Mouse (Mus musculus) embryonic facial prominence, embryonic 10.5 days (tissue): ENCODE data around the gene Olfr1396. TPM values are rescaled to one million over a fixed set of nuclear protein-coding genes. Genes with fewer than 3 reads are reported as not detected.

Experiments used
- DNase-seq: peaks from one replicate; pipeline ENCODE4 v3.0.0-alpha.2; 2017; ENCODE audit warnings: low spot score
- H3K27ac ChIP-seq: fragments of 300-500 bp; sonication (generic); replicated peaks from 2 replicates; pipeline ENCODE4 v1.5.1; 2016; ENCODE audit warnings: mild to moderate bottlenecking
- H3K27me3 ChIP-seq: fragments of 300-500 bp; sonication (generic); replicated peaks from 2 replicates; pipeline ENCODE4 v1.6.1; 2016; ENCODE audit warnings: low read depth, mild to moderate bottlenecking; ENCODE audit not compliant: poor library complexity, severe bottlenecking
- H3K36me3 ChIP-seq: fragments of 300-500 bp; sonication (generic); replicated peaks from 2 replicates; pipeline ENCODE4 v1.6.1; 2016; ENCODE audit warnings: mild to moderate bottlenecking, moderate library complexity
- H3K4me1 ChIP-seq: fragments of 300-500 bp; sonication (generic); 2 replicates; pipeline ENCODE4 v1.6.1; 2016
- H3K4me3 ChIP-seq: fragments of 300-500 bp; sonication (generic); 2 replicates; pipeline ENCODE4 v1.5.1; 2016; ENCODE audit warnings: mild to moderate bottlenecking, moderate library complexity
- H3K9me3 ChIP-seq: fragments of 300-500 bp; sonication (generic); 2 replicates; pipeline ENCODE4 v1.6.1; 2016; ENCODE audit warnings: mild to moderate bottlenecking
- WGBS: fragments of 180-500 bp; shearing (Covaris S2); methylation state at CpG from one replicate; pipeline ENCODE4 v1.1.7; 2016; 5-methylcytosine and 5-hydroxymethylcytosine counted together
- polyA plus RNA-seq: library from polyadenylated mRNA; unstranded; fragments of >200 nt; fragmentation: Nextera tagmentation; extraction: Ambion mirVana; gene quantifications from 2 replicates; pipeline ENCODE4 v1.2.1, GENCODE M21; 2016

Gene Olfr1396
- polyA plus RNA-seq, 1 experiment from 2014 or later: not detected

GRCm38 (mm10) chr11:49103047-49103693 is 11.5 kb downstream of the Olfr1396 start:
- Histone ChIP-seq H3K27ac (0 out of 2 replicates have a peak overlapping the region, but pooled peaks have one; percentile 11), H3K36me3 (no peaks in the 10 kb centered on the region), H3K27me3 (no peaks in the 10 kb centered on the region), H3K4me1 (peaks cover 8% of the 10 kb centered on the region; the same call in 1 of the 2 replicates), H3K9me3 (no peaks in the 10 kb centered on the region), H3K4me3 (no peak overlapping the region)
- WGBS: 20% methylated on average over 8 of the region's 8 CpGs
- DNase-seq: peak; percentile 87

GRCm38 (mm10) chr11:49101500-49101899 is 13.2 kb downstream of the Olfr1396 start:
- no peak overlapping the region for H3K27ac ChIP-seq
- H3K4me3 ChIP-seq: no peak overlapping the region
- H3K36me3 ChIP-seq: no peaks in the 10 kb centered on the region
- H3K27me3 ChIP-seq: no peaks in the 10 kb centered on the region
- H3K9me3 ChIP-seq: no peaks in the 10 kb centered on the region
- H3K4me1 ChIP-seq: peaks cover 8% of the 10 kb centered on the region; the same call in 1 of the 2 replicates
- DNase-seq: no peak
- WGBS: 47% methylated on average over 5 of the region's 5 CpGs

- Histone ChIP-seq H3K4me3 (no peak overlapping the region), H3K4me1 (peaks cover 8% of the 10 kb centered on the region; the same call in 1 of the 2 replicates), H3K27ac (no peak overlapping the region), H3K36me3 (no peaks in the 10 kb centered on the region), H3K27me3 (no peaks in the 10 kb centered on the region), H3K9me3 (no peaks in the 10 kb centered on the region)
- DNase-seq: no peak
- 85% methylated on average over 3 of the region's 3 CpGs for WGBS
Measured at GRCm38 (mm10) chr11:49100409-49100808, 14.3 kb downstream of the Olfr1396 start.

GRCm38 (mm10) chr11:49095367-49095766 is 19.3 kb downstream of the Olfr1396 start:
- no peaks in the 10 kb centered on the region for H3K27me3 ChIP-seq

GRCm38 (mm10) chr11:49093861-49094660 is 20.6 kb downstream of the Olfr1396 start:
- WGBS: 90% methylated on average over 6 of the region's 6 CpGs
- H3K4me1 ChIP-seq: no peaks in the 10 kb centered on the region
- H3K27me3 ChIP-seq: no peaks in the 10 kb centered on the region
- no peak overlapping the region for H3K27ac ChIP-seq
- no peaks in the 10 kb centered on the region for H3K9me3 ChIP-seq
- H3K4me3 ChIP-seq: no peak overlapping the region
- H3K36me3 ChIP-seq: no peaks in the 10 kb centered on the region
- DNase-seq: no peak

More at GRCm38 (mm10) chr11:49095367-49095766, 19.3 kb downstream of the Olfr1396 start:
- Histone ChIP-seq H3K36me3 (no peaks in the 10 kb centered on the region), H3K9me3 (no peaks in the 10 kb centered on the region), H3K27ac (no peak overlapping the region), H3K4me3 (no peak overlapping the region), H3K4me1 (no peaks in the 10 kb centered on the region)
- no peak for DNase-seq
- 86% methylated on average over 4 of the region's 4 CpGs for whole genome bisulfite sequencing

- WGBS: 94% methylated on average over 2 of the region's 2 CpGs
Measured at GRCm38 (mm10) chr11:49092786-49093185, 21.9 kb downstream of the Olfr1396 start.

GRCm38 (mm10) chr11:49092053-49092586 is 22.6 kb downstream of the Olfr1396 start:
- Histone ChIP-seq H3K4me1 (peaks cover 8% of the 10 kb centered on the region), H3K4me3 (no peak overlapping the region), H3K27me3 (no peaks in the 10 kb centered on the region), H3K36me3 (no peaks in the 10 kb centered on the region), H3K27ac (no peak overlapping the region), H3K9me3 (no peaks in the 10 kb centered on the region)
- no peak for DNase-seq
- 92% methylated on average over 1 of the region's 1 CpGs for WGBS

More at GRCm38 (mm10) chr11:49092786-49093185, 21.9 kb downstream of the Olfr1396 start:
- DNase-seq: no peak
- H3K27me3 ChIP-seq: no peaks in the 10 kb centered on the region
- H3K4me3 ChIP-seq: no peak overlapping the region
- H3K36me3 ChIP-seq: no peaks in the 10 kb centered on the region
- H3K27ac ChIP-seq: no peak overlapping the region
- peaks cover 8% of the 10 kb centered on the region for H3K4me1 ChIP-seq
- H3K9me3 ChIP-seq: no peaks in the 10 kb centered on the region

- H3K27ac ChIP-seq: no peak overlapping the region
- no peak for DNase-seq
- no peaks in the 10 kb centered on the region for H3K9me3 ChIP-seq
- H3K27me3 ChIP-seq: no peaks in the 10 kb centered on the region
- H3K4me1 ChIP-seq: peaks cover 8% of the 10 kb centered on the region
- no peak overlapping the region for H3K4me3 ChIP-seq
- 74% methylated on average over 4 of the region's 4 CpGs for WGBS
- H3K36me3 ChIP-seq: no peaks in the 10 kb centered on the region
Measured at GRCm38 (mm10) chr11:49091171-49091570, 23.5 kb downstream of the Olfr1396 start.

GRCm38 (mm10) chr11:49090551-49090950 is 24.1 kb downstream of the Olfr1396 start:
- no peaks in the 10 kb centered on the region for H3K27me3 ChIP-seq
- H3K27ac ChIP-seq: no peak overlapping the region
- no peak overlapping the region for H3K4me3 ChIP-seq
- H3K36me3 ChIP-seq: no peaks in the 10 kb centered on the region
- H3K9me3 ChIP-seq: no peaks in the 10 kb centered on the region
- peaks cover 8% of the 10 kb centered on the region for H3K4me1 ChIP-seq
- 91% methylated on average over 5 of the region's 5 CpGs for WGBS
- no peak for DNase-seq

- Histone ChIP-seq H3K27ac (no peak overlapping the region), H3K4me3 (no peak overlapping the region), H3K36me3 (no peaks in the 10 kb centered on the region), H3K9me3 (no peaks in the 10 kb centered on the region), H3K27me3 (no peaks in the 10 kb centered on the region), H3K4me1 (peaks cover 8% of the 10 kb centered on the region)
- DNase-seq: no peak
- 84% methylated on average over 3 of the region's 3 CpGs for WGBS
Measured at GRCm38 (mm10) chr11:49089735-49090507, 24.8 kb downstream of the Olfr1396 start.

GRCm38 (mm10) chr11:49088990-49089652 is 25.6 kb downstream of the Olfr1396 start:
- Histone ChIP-seq H3K4me1 (peaks cover 8% of the 10 kb centered on the region), H3K4me3 (no peak overlapping the region), H3K9me3 (no peaks in the 10 kb centered on the region), H3K36me3 (no peaks in the 10 kb centered on the region), H3K27ac (no peak overlapping the region), H3K27me3 (no peaks in the 10 kb centered on the region)
- 82% methylated on average over 5 of the region's 5 CpGs for WGBS
- no peak for DNase-seq
